Mouse (Mus musculus) mouse trophoblast stem cell (cell line): ENCODE results near the gene Adgrg6.

Source experiments
- in situ Hi-C, 2 experiments: fragments of 300-500 bp; cut with MseI, MboI; formaldehyde crosslinking; loops; 2 replicates in 1 of 2; 3 replicates in 1 of 2; pipeline ENCODE4 v1.15.1; 2025

The Adgrg6 gene

GRCm38 (mm10) chr10:14544941-14545717, at the start of gene Adgrg6:
Gene Adgrg6 (minus strand): TSS chr10:14545659.
- in situ Hi-C loops, result no loop called here

- in situ Hi-C loops, result no loop called here
Observed at GRCm38 (mm10) chr10:14592215-14592614, 46.8 kb upstream of the Adgrg6 start.

DNA sequence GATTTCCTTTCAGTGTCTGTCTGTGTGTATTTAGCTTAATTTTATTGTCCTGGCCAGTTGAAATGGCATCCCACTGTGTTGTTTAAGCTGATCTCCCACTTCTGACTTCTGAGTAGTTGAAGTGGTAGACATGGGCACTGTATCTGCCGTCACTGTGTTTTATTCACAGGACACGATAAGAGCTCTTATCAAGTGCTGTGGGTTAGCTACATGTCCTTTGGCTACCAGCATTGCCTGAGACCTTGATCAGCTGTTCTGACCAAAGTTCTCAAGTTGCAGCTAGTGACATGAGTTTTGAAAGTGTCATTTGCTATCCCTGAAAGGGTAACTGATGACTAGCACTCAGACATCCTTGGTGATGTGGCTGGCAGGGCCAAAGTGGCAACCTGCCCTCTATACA, 45.4 kb upstream of the Adgrg6 start:
- in situ Hi-C loops, result no loop called here

- in situ Hi-C loops, result no loop called here
Observed at GRCm38 (mm10) chr10:14589667-14590066, 44.2 kb upstream of the Adgrg6 start.

GRCm38 (mm10) chr10:14583496-14583895, 38.0 kb upstream of the Adgrg6 start:
- in situ Hi-C loops, result no loop called here

DNA sequence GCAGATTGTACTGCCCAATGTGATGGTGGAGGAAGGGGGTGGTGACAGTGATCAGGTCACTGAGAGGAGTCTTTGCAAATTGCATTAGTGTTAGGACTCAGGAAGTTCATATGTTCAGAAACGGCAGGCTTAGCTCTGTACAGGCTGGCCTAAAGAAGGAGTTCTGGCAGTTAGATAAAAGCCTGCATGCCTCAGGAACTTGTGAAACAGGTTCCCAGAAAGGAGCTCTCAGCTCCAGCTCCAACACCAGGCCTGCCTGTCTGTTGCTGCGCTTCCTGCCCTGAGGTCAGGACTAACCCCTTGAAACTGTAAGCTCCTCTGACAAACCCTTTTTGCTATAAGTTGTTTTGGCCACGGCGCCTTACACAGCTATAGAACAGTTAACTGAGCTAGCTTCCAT, 28.8 kb upstream of the Adgrg6 start:
- in situ Hi-C loops, result no loop called here

DNA sequence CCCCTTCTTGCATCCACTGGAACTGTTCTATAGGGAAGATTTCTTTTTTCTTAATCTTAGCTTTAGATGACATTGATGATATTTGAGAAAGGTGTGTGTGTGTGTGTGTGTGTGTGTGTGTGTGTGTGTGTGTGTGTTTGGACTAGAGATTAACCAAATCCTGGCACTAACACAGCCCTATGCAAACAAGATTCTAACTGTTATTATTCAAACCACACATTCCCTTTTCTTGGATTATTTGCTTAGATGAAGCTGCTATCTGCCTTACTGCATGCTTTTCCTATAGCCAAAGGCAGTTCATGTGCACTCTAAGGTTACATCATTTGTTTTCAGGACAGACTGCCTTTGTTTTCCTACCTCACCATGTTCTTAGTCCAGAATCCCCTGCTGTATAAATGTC, 25.7 kb upstream of the Adgrg6 start:
- in situ Hi-C loops, result no loop called here

DNA sequence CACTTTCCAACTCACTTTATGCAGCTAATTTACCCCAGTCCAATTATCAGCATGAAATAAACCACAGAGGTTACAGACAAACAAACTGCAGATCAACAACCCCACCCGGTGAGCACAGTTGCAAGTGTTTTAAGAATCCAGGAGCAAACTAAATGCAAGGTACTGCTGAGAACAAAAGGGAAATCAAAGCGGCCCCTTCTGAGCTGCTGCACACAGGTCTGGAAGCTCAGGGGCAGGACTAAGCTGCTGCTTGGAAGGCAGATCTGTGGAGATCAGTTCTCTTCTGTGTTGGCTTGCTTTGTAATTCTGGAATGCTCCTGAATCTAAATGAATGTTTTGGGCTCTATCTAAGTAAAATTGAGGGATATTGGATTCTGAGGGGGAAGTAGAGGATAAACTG, 25.2 kb upstream of the Adgrg6 start:
- in situ Hi-C loops, result no loop called here

DNA sequence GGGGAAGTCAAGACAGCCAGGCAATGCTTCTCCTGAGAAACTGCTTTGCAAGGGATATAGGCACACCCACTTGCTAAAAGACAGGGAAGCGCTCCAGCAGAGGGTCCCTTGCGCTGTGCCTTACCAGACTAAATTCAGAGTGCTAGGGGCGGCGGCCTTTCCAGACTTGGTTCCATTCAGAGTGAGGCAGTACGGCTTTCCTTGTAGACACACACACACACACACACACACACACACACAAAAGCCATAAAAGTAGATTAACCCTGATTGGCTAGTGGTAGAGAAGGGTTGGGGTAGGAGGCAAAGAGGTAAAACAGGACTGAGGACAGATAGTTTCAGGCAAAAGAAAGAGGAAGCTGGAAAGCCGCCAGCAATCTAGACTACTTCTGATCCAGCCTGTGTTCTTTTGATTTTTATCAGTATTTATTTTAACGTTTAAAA, 672 bp upstream of the Adgrg6 start:
- in situ Hi-C loops, result no loop called here

- in situ Hi-C loops, result no loop called here
Observed at GRCm38 (mm10) chr10:14544608-14544940, 885 bp downstream of the Adgrg6 start.

DNA sequence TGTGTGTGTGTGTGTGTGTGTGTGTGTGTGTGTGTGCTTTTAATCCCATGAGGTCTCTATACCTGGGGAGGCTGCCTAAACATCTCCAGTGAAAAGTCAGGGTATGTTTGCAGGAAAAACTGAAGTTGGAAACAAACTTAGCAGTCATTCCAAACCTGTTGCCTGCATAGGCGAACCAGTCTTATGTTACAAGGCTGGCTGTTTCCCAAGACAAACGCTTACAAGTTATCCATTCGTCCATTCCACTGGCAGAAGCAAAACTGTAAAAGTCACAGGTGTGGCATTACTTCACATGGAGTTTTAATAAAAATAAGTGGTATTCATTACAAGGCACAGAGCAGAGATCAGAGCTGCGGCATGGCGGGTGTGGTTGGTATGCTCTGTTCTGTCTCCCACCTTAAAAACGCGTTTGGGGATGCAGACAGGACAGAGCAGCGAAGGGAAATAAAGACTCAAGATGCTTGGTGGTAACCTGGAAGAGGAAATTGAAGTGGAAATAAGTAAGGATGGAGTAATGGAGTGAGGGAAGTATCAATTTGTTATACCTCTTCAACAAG, 1.9 kb downstream of the Adgrg6 start:
- in situ Hi-C loops, result no loop called here

DNA sequence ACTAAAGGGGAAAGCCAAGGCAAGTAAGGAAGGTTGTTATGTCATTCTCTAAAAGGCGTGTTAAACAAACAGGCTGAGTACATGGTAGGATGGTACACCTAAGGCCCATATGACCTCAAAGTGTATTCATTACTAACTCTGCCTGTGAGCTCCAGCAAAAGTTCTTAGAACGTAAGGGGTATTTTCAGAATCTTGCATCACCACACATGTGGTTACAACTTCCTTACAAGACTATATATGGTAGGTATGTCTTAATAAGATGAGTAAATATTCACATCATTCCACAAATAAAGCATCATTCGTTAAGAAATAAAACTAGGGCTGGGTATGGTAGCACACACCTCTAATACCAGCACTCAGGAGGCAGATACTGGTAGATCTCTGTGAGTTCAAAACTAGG, 8.4 kb downstream of the Adgrg6 start:
- in situ Hi-C loops, result no loop called here

GRCm38 (mm10) chr10:14531090-14531489, 14.4 kb downstream of the Adgrg6 start:
- in situ Hi-C loops, result no loop called here

DNA sequence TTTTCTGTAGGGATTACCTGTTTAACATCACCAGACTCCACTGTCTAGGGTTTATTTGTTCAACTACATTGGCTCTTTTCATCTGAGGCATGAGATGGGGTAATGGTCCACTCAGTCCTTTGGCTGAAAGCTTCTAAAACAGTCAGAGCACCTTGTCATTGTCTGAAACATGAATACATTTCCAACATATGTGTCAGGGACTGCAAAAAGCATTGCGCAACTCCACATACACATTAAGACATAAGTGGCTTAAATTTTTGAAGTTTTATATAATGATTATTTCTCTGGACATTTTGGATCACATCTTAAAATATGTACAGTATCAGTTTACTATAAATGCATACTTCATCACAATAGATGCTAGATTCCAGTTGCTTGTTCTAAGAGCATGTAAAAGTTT, 14.8 kb downstream of the Adgrg6 start:
- in situ Hi-C loops, result no loop called here

- in situ Hi-C loops, result no loop called here
Observed at GRCm38 (mm10) chr10:14527765-14528164, 17.7 kb downstream of the Adgrg6 start.

DNA sequence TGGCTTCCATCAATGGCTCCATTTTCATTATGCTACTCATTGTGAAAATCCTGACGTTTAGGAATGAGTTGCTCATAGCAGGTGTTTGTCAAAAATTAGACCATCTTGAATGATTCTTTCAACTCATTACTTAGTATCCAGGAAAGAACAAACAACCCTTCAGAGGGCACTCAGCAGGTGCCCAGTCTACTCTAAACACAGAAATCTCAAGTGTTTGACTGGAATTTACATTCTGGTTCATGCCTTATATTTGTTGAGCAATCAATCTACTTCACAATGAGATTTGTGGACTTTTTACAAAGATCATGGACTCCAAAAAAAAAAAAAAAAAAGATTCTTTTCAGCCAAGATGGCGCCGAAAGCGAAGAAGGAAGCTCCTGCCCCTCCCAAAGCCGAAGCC, 22.7 kb downstream of the Adgrg6 start:
- in situ Hi-C loops, result no loop called here

DNA sequence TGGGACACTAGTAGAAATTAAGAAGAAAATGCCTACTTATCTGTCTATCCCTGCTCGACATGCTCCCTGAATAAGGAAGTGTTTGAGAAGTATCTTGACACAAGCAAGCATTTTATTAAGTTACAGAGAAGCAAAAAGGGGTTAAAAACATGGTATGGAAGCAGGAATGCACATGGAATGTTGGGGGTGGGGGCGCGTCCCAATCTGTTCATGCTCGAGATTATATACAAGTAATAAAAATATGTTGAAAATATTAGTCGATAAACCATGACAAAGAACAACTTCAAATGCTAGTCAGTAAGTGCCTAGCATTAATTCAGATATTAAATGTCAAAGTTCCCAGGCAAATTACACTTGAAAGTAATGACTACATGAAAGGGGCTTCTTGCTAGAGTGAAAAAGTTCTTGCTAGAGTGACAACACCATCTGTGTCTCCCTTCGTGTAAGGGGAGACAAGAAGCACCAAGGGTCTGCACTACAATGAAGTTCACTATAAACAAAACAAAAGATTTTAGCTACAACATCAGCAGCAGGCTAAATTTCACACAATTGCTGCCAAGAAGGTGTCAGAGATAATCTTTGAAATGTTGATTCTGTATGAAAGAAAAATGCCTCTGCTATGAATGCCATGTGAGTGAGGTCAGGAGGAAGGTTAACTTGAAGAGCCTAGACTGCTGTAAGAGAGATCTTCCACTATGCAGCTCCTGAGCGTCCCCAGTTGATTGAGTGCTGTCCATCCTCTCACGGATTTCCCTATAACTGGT, 24.4 kb downstream of the Adgrg6 start:
- in situ Hi-C loops, result no loop called here

- in situ Hi-C loops, result no loop called here
Observed at GRCm38 (mm10) chr10:14517909-14518308, 27.6 kb downstream of the Adgrg6 start.

- in situ Hi-C loops, result no loop called here
Observed at GRCm38 (mm10) chr10:14511904-14512663, 33.4 kb downstream of the Adgrg6 start.

DNA sequence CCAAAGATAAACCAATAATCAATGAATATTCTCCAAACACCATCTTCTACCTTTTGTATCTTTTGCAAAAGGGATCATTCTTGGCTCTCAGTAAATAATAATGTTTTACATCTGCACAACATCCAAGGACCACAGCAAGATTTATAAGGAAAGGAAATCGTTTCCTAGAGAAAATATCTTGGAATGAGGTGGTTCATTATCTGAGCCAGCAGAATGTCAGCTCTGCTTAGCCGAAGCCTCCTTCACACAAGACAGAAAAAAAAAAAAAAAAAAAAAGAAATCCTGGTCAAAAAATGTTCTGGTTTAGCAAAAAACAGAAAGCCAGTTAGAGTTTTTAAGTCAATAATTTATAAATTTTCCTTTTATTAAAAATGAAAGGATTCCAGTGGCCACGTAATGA, 34.3 kb downstream of the Adgrg6 start:
- in situ Hi-C loops, result no loop called here

GRCm38 (mm10) chr10:14495658-14496057, 49.8 kb downstream of the Adgrg6 start:
- in situ Hi-C loops, result no loop called here

DNA sequence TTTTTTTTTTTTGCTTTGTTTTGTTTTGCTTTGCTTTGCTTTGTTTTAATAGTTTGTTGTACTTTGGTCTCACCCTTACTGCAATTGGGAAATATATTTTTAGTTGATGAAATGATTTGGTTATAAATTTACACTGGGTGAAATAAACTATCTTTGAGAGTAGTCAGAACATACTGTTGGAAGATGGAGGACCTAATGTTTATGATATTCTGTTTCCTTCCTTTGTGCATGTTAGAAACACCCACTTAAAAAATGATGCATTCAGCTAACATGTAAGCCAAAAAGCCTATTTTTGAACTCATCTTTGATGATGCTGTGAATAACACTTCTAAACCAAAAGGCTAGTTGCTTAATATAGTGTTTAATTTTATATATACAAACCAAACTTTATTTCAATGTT, 50.3 kb downstream of the Adgrg6 start:
- in situ Hi-C loops, result no loop called here
